Mouse (Mus musculus) liver (tissue): Measurements from ENCODE around the gene Rfpl4.
"Not testable (repeated sequence)": the region's sequence is repeated elsewhere in the genome, so short reads cannot be mapped to it uniquely, and the experiment has no call there.

Experiments
- DNase-seq: peaks from one replicate; pipeline ENCODE4 v3.0.0-alpha.2; 2020; ENCODE audit warnings: mixed read lengths

Rfpl4 gene

DNA sequence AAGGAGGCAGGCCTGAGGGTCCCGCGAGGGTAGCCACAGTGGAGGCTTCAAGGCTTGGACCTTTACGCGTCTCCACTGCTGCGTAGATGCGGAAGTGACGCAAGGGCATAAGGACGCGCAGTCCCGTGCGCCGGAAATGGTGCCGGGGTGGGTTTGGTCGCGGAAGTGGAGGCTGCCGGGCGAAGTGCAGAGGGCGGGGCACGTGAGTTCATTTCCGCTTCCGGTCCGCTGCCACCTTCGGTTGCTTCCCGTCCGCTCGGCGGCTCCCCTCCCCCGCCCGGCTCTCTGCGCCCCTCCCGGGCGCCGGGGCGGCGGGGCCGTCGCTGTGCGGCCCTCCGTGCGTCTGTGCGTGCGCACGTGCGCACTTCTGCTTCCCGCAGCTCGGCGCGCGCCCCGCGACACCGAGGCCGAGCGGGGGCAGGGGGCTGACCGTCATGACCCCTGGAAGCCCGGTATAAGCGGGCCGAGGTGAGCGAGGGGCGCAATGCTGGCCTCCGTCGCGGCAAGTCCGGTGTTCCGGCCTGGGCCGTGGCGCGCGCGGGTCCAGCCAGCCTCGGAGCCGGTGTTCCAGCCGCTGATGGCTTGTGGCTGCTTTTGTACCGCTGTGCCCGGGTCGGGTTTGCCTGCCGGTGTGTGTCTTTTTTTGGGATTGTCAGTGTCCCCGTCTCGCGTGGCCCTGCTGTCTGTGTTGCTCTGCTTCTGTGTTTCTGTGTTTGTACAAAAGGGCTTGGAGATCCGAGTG, 36.6 kb downstream of the Rfpl4 start, which contains the start of gene Epn1:
Gene Epn1, plus strand, starts transcription at position 226 of the 742 bp plus-strand sequence.
- DNase-seq = peak; percentile 95

- not testable (repeated sequence) for DNase-seq
Measured at GRCm38 (mm10) chr7:5079365-5080009, 37.3 kb downstream of the Rfpl4 start.

DNA sequence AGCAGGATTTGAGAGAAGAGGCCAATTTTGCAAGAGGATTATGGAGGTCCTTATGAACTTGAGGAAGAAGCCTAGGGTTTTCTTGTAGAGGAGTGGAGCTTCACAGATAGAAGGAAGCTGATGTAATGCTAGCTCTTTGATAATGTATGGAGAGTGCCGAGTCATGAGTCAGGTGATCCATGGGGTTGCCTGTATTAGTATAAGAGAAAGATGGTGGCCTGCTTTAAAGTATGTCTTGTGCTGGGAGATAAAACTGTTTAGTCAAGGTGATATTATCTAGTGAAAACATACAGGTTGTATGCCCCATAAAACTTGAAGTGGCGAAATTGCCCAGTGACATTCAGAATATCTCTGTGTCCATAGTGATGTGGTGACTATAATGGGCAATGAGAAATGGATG, 39.8 kb downstream of the Rfpl4 start:
- no peak for DNase-seq

- DNase-seq = no peak
Measured at GRCm38 (mm10) chr7:5074984-5075383, 41.8 kb downstream of the Rfpl4 start.

DNA sequence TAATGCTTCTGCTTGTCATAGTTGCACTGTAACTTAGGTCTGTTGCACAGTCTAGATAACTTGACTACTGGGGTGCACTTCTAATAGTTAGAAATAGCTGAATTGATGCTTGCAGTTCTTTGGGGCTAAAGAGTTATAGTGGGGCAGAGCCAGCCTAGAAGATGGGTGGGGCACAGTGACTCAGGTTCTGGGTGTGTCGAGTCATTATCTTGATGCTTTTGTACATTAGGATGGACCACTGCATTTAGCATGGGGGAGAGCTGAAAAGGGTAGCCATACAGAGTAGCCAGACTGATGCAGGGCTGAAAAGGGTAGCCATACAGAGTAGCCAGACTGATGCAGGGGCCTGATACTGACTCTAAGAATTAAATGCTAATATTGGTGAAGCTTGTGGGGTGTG, 43.2 kb downstream of the Rfpl4 start:
- peak; percentile 65 for DNase-seq

DNA sequence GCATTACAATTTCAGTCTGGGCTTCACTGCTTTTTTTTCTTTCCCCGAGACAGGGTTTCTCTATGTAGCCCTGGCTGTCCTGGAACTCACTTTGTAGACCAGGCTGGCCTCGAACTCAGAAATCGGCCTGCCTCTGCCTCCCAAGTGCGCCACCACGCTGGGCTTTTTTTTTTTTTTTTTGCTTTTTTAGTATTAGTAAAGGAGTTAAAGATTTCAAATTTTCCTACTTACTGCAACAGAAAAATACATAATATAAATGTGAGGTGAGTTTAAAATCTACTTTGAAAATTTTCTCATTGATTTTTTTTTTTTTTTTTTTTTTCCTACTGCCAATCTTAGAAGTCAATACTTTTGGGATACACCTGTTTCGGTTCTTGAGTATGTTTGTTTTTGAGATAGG, 51.9 kb downstream of the Rfpl4 start:
- no peak for DNase-seq

DNA sequence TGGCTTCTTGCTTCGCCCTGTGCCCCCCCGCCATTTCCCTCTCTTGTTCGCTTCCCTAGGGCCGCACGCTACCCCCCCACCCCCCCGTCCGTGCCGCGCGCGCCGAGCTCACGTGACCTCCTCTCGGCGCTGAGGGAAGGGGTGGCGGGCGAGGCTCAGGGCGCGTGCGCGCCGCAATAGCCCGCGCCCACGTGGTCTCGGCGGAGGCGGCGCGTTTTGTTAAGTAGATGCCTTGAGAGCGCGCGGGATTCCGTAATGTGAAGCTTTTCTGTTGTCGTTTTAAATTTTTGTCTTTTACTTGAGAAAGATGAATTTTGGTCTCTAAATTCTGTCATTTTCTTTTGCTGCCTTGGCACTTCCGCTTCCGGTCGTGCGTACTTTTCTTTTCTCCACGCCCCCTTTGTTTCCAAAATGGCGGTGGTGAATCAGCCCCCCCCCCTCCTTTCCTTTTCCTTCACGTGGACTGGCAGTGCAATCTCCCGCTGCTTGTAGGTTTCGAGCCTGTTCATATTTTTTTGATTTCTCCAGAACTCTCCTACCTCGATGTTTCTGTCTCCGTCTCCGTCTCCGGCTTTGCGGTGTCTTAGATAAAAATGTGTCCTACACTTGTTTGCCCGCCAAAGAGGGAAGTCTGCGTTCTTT, 54.3 kb downstream of the Rfpl4 start:
- peak; percentile 80 for DNase-seq

- peak; percentile 97 for DNase-seq
Measured at GRCm38 (mm10) chr7:5061774-5062359, 54.9 kb downstream of the Rfpl4 start, which contains the start of gene U2af2. TSS of gene U2af2 (plus strand) at chr7:5062143.

DNA sequence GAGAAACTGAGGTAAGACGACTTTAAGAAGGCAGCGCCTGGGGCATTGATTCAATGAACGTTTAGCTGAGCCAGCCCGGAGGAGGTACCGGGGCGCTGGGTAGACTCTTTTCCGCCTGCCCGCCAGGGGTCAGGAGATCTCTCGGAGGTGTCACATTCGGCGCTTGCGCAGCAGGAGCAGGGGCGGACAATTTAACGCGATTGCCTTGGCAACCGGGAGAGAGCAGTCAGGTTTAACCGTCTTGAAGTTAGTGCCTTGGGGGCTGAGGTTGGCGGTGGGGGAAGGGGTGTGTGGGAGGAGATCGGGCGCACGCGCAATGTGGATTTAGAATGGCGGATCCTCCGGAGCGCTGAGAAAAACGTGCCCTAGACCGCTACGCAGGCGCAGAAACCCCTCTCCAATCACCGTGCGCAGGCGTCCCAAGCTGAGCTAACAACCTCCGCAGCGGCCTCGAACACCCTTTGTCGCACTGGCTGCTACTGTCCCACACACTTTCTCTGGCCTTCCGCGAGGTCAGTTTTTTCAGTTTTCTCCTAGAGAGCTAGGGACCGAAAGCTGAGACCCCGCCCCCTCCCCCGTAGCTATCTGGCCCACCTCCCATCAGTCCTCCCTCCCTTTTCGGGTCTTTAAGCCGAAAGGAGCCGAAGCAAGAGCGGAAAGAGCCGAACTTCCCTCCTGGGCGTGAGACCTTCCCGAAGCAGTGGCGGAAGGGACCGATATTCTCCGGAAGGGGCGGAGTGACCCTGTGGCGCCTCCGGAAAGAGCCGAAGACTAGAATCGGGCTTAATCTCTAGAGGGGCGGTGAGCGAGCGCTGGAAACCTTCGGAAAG, 55.6 kb downstream of the Rfpl4 start:
- DNase-seq = peak; percentile 96

DNA sequence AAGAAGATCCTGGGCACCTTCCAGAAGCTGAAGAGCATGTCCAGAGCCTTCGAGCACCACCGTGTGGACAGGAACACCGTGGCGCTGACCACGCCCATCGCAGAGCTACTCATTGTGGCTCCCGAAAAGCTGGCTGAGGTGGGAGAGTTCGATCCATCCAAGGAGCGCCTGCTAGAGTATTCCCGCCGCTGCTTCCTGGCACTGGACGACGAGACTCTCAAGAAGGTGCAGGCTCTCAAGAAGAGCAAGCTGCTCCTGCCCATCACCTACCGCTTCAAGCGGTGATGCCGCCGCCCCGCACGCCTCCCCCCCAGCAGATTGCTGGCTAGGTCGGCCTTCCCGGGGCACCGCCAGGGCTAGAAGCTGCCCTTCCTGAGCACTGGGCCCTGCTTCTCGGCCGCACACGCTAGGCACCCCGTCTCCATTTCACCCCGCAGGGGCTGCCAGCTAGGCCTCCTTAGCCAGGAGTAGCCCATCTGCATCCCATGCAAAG, 56.5 kb downstream of the Rfpl4 start:
- DNase-seq = peak; percentile 88
